Mouse (Mus musculus) left cerebral cortex, postnatal 14 days (tissue): ENCODE measurements around the gene Myom3. TPM values are rescaled to one million over a fixed set of nuclear protein-coding genes. Genes with fewer than 3 reads are reported as not detected.
"Not testable (repeated sequence)": the region's sequence is repeated elsewhere in the genome, so short reads cannot be mapped to it uniquely, and the experiment has no call there.

Source experiments
- DNase-seq, 2 experiments: peaks; one replicate each; pipeline ENCODE4 v3.0.0; 2021 to 2022; ENCODE audit warnings: low spot score in 2 of 2, mixed read lengths in 1 of 2
- intact Hi-C: fragments of 180-260 bp; cut with DNase I; formaldehyde crosslinking; loops from one replicate; pipeline ENCODE4 v1.15.1; 2025
- long read RNA-seq, 2 experiments: library from polyadenylated mRNA; stranded (forward); transcript quantifications; one replicate each; pipeline ENCODE4 v2.0.0; 2021
- total RNA-seq, 2 experiments: library from RNA; stranded (reverse); gene quantifications; 2 replicates each; pipeline ENCODE4 v1.2.3; 2021

Gene Myom3
- 1 to 10 TPM; 2.0 to 2.1 TPM for total RNA-seq
- long read RNA-seq, experiment 1, partial matches to known transcripts = 0 of 1 reads
- long read RNA-seq, experiment 1, other reads (novel, unspliced or antisense) = 0 of 1 reads
- long read RNA-seq, experiment 2, partial matches to known transcripts = 3 of 5 reads
- long read RNA-seq, experiment 2, other reads (novel, unspliced or antisense) = 0 of 5 reads

DNA sequence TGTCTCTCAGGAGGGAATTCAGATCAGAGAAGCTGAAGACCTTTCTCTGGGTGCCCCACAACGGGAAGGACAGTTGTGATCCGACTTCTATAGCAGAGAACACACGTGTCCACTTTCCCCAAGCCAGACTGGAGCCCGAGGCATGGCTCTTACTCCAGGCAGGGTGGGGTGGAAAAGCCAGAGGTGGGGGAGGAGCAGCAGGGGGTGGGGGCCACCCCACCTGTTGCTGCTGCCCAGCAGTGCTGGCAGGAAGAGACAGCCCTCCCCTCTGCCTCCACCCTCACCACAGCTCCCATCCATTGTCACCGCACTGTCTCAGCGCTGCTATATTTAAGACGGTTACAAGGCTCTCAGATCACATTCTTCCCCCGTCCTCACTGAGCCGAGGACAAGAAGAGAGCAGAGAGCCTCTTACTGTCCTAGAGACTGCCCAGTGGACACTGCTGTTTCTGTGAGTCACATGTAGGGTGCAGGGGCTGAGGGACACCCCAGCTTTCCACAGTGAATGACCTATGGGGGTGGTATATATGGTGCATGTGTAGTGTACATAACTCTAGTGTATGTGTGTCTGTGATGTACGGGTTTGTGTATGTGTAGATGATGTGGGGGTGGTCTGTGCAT, at the start of gene Myom3:
Myom3 (plus strand) TSS at position 360 of the 621 bp plus-strand sequence.
- no peak for DNase-seq
- intact Hi-C loops = no loop called here

DNA sequence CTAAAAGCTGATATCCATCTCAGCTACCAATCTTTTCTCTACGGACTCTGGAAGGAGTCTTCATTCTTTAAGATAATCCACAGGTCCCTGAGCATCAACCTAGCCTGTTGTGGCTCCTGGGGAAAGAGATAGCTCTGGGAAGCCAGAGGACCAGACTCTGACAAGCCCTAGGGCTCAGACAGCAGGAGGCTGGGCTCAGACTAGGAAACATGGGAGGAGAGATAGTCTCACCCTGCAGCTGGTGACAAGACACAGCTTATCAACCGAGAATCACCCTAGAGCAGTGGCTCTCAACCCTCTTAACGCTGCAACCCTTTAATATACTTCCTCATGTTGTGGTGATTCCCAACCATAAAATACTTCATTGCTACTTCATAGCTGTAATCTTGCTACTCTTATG, 49.1 kb upstream of the Myom3 start:
- no peak for DNase-seq
- intact Hi-C loops = no loop called here

DNA sequence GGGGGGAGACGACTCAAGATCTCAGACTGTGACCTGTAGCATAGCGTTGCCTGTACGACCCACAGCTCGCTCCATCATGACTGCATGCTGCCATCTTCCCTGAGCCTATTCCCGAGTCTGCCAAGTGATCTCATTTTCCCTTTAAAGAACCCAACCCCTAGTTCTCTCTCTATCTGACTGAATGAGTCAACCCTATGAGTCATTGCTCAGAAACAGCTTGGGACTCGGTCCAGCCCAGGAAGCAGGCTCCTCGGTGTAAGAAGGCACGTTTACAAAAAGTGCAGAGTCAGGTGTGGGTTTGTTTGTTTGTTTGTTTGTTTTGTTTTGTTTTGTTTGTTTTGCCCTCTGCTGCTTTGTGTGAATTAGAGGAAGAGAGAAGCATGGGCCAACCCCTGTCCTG, 44.7 kb upstream of the Myom3 start:
- intact Hi-C loops = no loop called here
- DNase-seq = peak; percentile 21 to 37

DNA sequence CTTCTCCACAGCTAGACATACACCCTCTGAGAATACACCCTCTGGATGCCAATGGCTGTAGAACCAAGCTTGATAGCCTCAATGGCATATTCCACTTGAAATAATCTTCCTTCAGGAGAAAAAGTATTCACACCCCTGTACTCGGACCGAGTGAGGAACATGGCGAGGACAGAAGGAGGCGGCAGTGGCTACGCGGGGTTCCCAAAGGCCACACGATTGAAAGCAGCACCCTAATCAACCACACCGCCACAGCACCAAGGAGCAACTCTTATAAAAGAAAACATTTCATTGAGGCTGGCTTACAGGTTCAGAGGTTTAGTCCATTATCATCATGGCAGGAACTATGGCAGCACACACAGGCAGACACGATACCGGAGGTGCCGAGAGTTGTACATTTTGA, 43.1 kb upstream of the Myom3 start:
- intact Hi-C loops, DNase-seq: not testable (repeated sequence)

DNA sequence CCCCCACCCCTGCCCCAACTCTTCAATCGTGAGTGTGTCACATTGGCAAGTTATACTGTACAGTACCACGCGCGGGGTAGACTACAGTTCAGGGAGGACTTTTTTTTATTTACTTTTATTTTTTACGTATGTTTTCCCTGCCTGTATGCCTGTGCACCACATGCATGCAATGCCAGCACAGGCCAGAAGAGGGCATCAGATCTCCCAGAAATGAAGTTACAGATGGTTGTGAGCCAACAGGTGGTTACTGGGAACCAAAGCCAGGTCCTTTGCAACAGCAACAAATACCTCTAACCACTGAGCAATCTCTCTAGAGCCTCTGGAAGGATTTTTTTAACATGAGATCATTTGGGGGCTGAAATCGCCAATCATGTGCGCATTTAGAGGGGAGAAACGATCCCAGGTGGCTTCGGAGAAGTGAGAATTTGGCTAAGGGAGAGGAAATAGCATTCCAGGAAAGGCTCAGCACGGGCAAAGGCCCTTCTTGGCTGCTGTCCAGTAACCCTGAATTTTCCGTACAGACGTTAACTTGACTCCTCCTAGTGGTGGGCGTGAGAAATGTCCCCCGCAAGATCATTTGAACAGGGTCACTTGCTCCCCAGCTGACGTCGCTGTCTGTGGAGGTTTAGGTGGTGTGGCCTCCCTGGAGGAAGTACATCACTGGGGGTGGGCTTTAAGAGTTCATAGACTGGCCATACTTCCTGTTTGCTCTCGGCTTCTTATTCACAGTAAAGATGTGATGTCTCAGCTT, 36.8 kb upstream of the Myom3 start:
- no peak for DNase-seq
- intact Hi-C loops = no loop called here

DNA sequence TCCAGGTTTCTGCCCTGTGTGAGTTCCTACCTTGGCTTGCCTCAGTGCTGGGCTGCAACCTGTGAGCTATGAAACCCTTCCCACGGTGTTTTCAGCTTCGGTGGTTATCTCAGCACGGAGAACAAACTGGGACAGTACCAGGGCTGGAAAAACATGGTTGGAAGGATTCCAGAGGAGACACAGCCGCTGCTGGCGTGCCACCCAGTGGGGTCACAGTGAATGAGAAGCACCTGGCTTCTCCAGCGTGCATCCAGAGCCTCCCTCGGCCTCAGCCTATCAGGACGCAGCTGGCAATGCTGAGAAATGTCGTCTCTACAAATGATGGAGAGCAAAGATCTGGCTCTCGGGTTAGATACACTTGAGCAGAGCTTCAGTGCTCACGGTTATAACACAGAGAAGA, 33.1 kb upstream of the Myom3 start:
- no peak for DNase-seq
- intact Hi-C loops = no loop called here

DNA sequence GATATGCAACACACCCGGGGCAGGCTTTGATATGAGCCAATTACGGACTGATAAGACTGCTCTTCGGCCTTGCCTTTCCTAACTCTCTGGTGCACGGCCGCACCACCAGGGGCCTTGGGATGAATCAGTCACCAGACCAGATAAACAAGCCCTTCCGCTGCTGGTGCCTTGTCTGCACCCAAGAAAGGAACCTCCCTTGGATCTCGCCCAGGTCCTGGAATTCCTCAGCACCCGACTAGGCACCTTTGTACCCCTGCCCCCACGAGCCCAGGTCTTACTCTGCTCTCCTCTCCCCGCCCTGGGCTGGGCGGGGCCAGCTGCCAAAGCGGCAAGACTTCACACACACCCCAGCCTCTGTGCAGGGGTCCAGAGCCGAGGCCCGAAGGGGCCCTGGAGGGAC, 31.7 kb upstream of the Myom3 start, which contains the start of gene Il22ra1:
Il22ra1 (plus strand) TSS at position 356 of the 400 bp plus-strand sequence.
- intact Hi-C loops = no loop called here
- DNase-seq = no peak

DNA sequence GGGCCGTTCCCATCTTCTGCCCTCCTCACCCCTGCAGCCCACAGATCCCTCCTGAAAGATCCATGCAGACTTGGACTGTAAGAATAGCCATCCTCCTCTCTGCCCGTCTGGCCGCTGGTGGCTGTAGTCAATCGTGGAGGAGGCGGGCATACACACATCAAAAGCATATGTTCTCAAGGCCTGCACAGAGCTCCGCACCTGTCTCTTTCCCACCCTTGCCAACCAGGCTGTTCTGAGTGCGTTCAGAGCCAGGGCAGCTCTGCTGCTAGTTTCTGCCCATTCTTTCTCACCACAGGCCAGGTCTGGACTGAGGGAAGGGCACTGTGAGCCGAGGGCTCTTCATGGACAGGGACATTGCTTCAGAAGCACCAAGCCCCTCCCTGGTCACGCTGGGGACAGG, 29.3 kb upstream of the Myom3 start:
- peak; percentile 16 to 31 for DNase-seq

DNA sequence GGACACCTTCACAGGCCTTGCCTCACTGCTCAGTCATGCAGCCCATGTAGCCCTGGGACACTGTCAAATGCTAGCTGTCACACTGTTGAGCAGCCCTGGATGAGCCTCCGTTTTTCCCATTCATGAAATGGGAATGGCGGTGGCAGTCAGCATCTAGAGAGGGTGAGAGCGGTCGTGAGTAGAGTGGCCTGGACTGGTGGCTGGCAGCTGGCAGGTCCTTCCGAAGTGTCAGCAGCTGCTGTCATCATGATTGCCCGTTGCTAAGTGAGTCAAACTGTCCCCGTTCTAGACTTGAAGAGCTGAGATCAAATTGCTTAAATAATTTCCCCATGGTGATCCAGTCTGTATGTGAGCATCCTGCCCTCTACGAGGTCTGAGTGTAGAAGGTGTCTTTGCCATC, 28.6 kb upstream of the Myom3 start:
- intact Hi-C loops = no loop called here
- DNase-seq = no peak

More for the DNA sequence above, 29.3 kb upstream of the Myom3 start:
- intact Hi-C loops = no loop called here

DNA sequence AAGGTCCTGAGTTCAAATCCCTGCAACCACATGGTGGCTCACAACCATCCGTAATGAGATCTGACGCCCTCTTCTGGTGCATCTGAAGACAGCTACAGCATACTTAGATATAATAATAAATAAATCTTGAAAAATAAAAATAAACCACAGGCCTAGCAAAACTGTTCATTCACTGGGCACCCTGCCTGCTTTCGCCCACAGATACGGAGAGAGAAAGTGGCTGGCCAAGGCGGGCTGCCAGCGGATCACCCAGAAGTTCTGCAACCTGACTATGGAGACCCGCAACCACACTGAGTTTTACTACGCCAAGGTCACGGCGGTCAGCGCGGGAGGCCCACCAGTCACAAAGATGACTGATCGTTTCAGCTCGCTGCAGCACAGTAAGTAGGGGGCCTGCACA, 25.6 kb upstream of the Myom3 start:
- intact Hi-C loops = no loop called here
- DNase-seq = peak; percentile 57 to 60

DNA sequence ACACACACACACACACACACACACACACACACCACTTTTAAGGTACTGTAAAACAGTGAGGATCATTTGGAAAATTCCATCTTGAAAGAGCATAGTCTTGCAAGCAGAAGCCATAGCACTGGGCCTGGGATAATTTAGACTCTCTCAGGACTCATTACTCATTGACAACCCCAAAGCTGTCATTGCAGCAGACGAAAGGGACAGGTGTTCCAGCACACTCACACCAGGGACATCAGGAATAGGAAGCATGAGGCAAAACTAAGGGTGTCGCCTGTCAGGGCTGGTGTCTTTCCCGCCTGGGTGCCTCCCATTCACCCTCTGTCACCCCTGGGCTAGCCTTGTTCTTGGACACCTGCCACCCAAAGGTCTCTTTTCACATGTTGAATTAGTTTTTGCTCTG, 22.6 kb upstream of the Myom3 start:
- intact Hi-C loops = no loop called here
- DNase-seq = no peak

DNA sequence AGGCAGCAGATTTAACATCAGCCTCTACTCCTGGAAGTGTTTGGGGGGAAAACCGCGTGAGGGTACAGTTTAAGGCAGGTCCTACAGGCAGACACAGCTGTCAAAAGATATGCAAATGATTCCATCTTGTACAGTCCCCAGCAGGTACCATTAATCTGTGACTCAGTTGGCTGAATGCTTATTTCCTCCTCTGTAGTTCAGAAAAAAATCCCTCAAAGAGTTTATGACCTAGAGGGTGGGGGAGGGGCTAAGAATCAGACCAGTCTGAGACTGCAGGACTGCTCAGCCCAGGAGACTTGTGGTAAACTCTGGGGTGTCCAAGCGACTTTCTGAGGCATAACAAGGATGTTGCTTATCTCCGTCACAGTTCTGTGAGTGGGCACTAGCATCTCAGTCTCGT, 21.3 kb upstream of the Myom3 start:
- intact Hi-C loops = no loop called here
- DNase-seq = no peak

DNA sequence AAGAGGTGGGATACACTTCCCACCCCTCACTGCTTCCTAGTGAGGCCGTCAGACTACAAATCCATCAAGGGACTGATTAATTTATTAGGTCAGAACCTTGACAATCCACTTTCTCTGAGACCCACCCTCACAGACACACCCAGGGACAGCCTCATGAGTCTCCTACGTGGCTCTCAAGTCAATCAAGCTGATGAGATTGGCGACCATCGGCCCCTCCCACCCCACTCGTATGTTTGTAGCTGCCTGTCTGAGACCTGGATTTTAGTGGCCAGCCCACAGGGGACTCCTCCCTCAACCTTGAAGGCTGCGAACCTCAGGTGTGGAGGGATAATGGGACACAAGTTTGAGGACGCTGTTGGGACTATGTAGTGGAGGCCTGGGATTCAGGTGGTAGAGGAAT, 20.4 kb upstream of the Myom3 start:
- intact Hi-C loops = no loop called here
- DNase-seq = no peak

DNA sequence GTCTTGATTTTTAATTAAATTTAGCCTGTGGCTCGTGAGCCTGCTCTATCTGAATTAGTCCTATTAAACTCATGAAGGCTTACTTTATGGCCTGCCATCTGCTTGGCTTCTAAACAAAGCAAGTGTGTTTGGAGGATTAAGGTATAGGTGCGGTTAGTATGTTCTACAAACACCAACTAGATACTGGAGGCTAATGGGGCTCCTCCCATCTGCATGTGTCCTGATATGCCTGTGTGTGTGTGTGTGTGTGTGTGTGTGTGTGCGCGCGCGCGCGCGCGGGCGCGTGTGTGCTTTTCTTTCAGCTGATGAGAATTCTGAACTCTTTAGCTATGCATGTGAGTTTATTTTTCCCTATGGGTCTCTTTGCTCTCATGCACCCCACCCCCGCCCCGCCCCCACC, 19.8 kb upstream of the Myom3 start:
- intact Hi-C loops = no loop called here
- no peak for DNase-seq

DNA sequence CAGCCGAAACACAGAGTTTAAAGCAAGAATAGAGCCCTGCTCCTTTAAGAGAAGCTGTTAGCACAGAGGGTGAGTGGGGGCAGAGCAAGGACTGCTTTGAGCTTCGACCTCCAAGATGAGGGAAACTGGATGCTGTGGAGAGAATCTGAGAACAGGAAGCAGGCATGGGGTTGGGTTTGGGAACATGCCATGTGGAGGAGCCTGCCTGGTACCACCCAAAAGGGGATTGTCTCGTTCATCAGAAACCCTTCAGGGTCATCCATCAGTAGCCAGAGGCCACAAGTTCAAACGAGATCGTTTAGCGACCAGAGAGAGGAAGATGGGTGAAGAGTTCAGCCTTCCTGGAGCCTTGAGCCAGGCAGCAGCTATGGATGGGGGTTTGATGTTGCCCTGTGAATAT, 16.0 kb upstream of the Myom3 start:
- no peak for DNase-seq
- intact Hi-C loops = no loop called here

DNA sequence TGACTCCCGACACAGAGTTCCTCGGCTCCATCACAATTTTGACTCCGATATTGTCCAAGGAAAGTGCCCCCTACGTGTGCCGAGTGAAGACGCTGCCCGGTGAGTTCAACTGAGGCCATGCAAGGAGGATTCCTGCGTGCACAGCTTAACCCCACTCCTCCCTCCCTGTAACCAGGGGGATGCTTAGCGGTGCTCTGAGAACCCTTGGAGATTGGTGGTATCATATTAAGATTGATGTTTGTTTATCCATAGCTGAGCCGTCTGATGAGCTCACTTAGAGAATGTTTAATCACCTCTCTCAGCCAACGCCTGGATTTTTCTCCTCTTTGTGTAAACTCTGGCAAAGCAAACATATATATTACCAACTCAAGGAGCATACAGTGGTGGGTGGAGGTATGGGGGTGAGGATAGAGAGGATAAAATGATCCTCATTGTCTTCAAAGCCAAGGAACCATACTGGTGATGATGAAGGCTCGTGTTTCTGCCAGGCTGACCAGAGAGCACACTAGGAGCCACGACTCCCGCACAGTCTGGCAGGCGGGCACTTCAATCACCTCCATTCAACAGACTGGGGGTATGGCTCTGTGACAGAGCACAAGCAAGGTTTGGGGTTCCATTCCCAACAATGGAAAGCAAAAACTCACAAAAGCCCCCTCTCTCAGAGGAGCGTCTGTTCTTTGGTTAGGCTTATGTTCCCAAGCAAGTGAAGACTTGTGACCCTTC, 14.6 kb upstream of the Myom3 start:
- no peak for DNase-seq
- intact Hi-C loops = no loop called here

DNA sequence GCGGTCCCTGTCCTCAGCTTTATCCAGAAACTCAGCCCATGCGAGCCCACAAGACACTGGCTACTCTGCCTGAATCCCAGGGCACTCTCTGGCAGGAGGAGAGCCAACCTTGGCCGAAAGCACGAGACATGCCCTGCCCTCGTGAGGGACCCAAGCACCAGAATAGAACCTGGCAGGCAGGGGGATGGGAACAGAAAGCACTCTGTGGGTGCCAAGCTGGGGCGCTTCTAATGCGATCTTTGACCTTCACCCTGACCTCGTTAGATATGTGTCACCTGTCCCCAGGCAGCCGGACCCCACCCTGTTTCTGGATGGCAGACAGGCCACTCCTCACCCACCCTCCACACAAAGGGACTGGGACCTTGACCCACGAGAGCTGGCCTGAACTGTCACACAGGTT, 13.9 kb upstream of the Myom3 start:
- intact Hi-C loops = no loop called here
- DNase-seq = no peak

DNA sequence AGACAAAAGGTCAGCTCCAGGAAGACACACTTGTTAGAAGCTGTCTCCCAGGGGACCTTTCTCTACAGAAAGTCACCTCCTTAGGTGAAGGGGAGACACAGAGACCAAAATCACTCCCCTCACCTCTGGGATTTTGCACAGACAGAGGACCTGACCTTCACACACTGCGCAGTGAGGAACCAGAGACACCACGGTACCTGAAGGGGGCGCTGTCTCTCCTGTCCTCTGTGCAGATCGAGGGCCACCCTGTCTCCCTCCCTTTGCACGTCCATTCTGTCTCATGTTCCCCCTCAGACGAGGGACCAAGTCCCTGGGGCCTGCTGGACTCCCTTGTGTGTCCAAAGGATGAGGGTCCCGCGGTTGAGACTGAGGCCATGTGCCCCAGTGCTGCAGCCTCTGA, 8.6 kb upstream of the Myom3 start:
- DNase-seq = no peak
- intact Hi-C loops = no loop called here

DNA sequence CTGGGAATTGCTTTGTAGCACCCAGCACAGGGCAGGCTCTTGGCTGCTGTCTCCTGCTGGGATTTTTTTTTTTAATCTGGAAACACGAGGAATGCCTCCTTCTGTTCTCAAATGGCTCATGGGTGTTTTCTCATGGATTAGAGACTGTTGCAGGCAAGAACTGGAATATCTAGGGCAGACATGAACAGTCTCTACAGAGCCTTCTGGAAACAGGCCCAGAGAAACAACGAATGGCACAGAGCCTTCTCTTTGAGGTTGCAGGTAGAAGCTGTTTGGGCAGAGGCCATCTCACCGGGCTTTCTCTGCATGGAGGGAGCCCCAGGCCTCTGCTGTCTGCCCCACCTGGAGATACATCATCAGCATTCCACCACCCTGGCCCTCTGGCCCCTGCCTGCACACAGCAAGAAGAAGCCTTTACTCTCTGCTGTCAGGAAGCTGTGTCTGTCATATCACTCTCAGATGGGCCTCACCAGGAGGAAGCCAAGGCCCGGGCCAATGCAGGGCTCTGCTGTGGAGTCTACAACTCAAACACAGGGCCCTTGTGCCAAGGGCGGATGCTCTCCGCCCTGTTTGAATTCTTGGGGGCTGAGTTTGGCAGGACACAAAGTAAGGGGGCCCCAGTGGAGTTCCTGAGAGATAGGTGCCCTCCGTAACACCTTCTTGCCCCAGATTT, 7.3 kb upstream of the Myom3 start:
- intact Hi-C loops = no loop called here

DNA sequence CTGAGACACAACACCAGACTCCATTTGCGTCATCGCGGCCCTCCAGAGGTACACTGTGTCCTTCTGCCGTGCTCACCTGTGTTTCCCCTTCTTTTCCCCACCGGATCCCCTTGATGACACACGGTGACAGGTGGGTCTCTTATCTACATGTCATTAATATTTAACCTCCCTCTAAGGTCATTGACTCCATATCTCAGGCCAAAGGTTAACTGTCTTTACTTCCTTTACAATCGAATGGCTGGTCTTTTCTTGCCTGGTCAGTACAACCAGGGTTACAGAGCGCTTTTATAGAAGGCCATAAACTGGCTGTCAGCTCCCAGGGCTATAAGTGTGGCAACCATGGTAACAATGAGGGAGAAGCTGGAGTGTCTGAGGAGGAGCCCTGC, 6.7 kb upstream of the Myom3 start:
- intact Hi-C loops = no loop called here
- no peak for DNase-seq

More for the DNA sequence above, 7.3 kb upstream of the Myom3 start:
- no peak for DNase-seq
